Mouse (Mus musculus) limb, embryonic 12.5 days (tissue): Measurements from ENCODE around the gene Slc2a2. TPM values are rescaled to one million over a fixed set of nuclear protein-coding genes. Genes with fewer than 3 reads are reported as not detected.

Experiments used
- ATAC-seq: fragments of 200-750 bp; cut with Nextera tagmentation; 2 replicates; pipeline ENCODE4 v1.8.0; 2017; ENCODE audit warnings: low read depth, moderate TSS enrichment; ENCODE audit not compliant: insufficient number of reproducible peaks, insufficient read depth, low FRiP score, low TSS enrichment
- H3K27ac ChIP-seq: fragments of 300-500 bp; sonication (generic); 2 replicates; pipeline ENCODE4 v1.5.1; 2016; ENCODE audit warnings: mild to moderate bottlenecking, moderate library complexity
- H3K27me3 ChIP-seq: fragments of 300-500 bp; sonication (generic); 2 replicates; pipeline ENCODE4 v1.6.1; 2016; ENCODE audit warnings: mild to moderate bottlenecking, moderate library complexity
- H3K36me3 ChIP-seq: fragments of 300-500 bp; sonication (generic); 2 replicates; pipeline ENCODE4 v1.6.1; 2016; ENCODE audit warnings: mild to moderate bottlenecking, moderate library complexity
- H3K4me1 ChIP-seq: fragments of 300-500 bp; sonication (generic); replicated peaks from 2 replicates; pipeline ENCODE4 v1.6.1; 2016
- H3K4me2 ChIP-seq: fragments of 300-500 bp; sonication (generic); 2 replicates; pipeline ENCODE4 v1.6.1; 2016; ENCODE audit warnings: mild to moderate bottlenecking, moderate library complexity
- H3K4me3 ChIP-seq: fragments of 300-500 bp; sonication (generic); replicated peaks from 2 replicates; pipeline ENCODE4 v1.5.1; 2016; ENCODE audit warnings: mild to moderate bottlenecking
- H3K9ac ChIP-seq: fragments of 300-500 bp; sonication (generic); replicated peaks from 2 replicates; pipeline ENCODE4 v1.6.1; 2016; ENCODE audit warnings: mild to moderate bottlenecking, moderate library complexity
- H3K9me3 ChIP-seq: fragments of 300-500 bp; sonication (generic); 2 replicates; pipeline ENCODE4 v1.6.1; 2016; ENCODE audit warnings: mild to moderate bottlenecking, moderate library complexity
- WGBS: fragments of 180-500 bp; shearing (Covaris S2); methylation state at CpG from one replicate; pipeline ENCODE4 v1.1.7; 2016; 5-methylcytosine and 5-hydroxymethylcytosine counted together
- polyA plus RNA-seq: library from polyadenylated mRNA; unstranded; fragments of >200 nt; fragmentation: Nextera tagmentation; extraction: Ambion mirVana; gene quantifications from 2 replicates; pipeline ENCODE4 v1.2.1, GENCODE M21; 2016

The Slc2a2 gene
- polyA plus RNA-seq, 1 experiment from 2014 or later = not detected

- Histone ChIP-seq H3K27me3 (no peaks in the 10 kb centered on the region), H3K4me3 (no peak overlapping the region), H3K4me1 (no peaks in the 10 kb centered on the region; the same call in 1 of the 2 replicates), H3K27ac (no peak overlapping the region), H3K9me3 (no peaks in the 10 kb centered on the region), H3K36me3 (no peaks in the 10 kb centered on the region), H3K4me2 (no peak overlapping the region), H3K9ac (no peak overlapping the region)
- no peak for ATAC-seq
- WGBS = 74% methylated on average over 4 of the region's 4 CpGs
These were observed 1.9 kb downstream of the Slc2a2 start for GRCm38 (mm10) chr3:28699601-28700000.

- no peak for ATAC-seq
- Histone ChIP-seq H3K4me1 (no peaks in the 10 kb centered on the region; the same call in 1 of the 2 replicates), H3K36me3 (no peaks in the 10 kb centered on the region), H3K9ac (no peak overlapping the region), H3K27ac (no peak overlapping the region), H3K9me3 (no peaks in the 10 kb centered on the region), H3K4me2 (no peak overlapping the region), H3K27me3 (no peaks in the 10 kb centered on the region), H3K4me3 (no peak overlapping the region)
- WGBS = 66% methylated on average over 10 of the region's 10 CpGs
These were observed 7.9 kb downstream of the Slc2a2 start for GRCm38 (mm10) chr3:28705522-28706137.

GRCm38 (mm10) chr3:28706736-28707135 is 9.0 kb downstream of the Slc2a2 start:
- Histone ChIP-seq H3K27ac (no peak overlapping the region), H3K27me3 (no peaks in the 10 kb centered on the region), H3K4me1 (no peaks in the 10 kb centered on the region; the same call in 1 of the 2 replicates), H3K9ac (no peak overlapping the region), H3K36me3 (no peaks in the 10 kb centered on the region), H3K4me2 (no peak overlapping the region), H3K9me3 (no peaks in the 10 kb centered on the region), H3K4me3 (no peak overlapping the region)
- 77% methylated on average over 4 of the region's 4 CpGs for WGBS
- no peak for ATAC-seq

- H3K9ac ChIP-seq = no peak overlapping the region
- WGBS = 74% methylated on average over 1 of the region's 1 CpGs
- H3K9me3 ChIP-seq = no peaks in the 10 kb centered on the region
- no peaks in the 10 kb centered on the region for H3K36me3 ChIP-seq
- no peak overlapping the region for H3K27ac ChIP-seq
- no peak overlapping the region for H3K4me3 ChIP-seq
- H3K27me3 ChIP-seq = no peaks in the 10 kb centered on the region
- H3K4me1 ChIP-seq = no peaks in the 10 kb centered on the region
- H3K4me2 ChIP-seq = no peak overlapping the region
- ATAC-seq = no peak
These were observed 12.0 kb downstream of the Slc2a2 start for GRCm38 (mm10) chr3:28709740-28710139.

- Histone ChIP-seq H3K4me1 (no peaks in the 10 kb centered on the region), H3K9me3 (no peaks in the 10 kb centered on the region), H3K36me3 (no peaks in the 10 kb centered on the region), H3K27me3 (no peaks in the 10 kb centered on the region), H3K4me3 (no peak overlapping the region), H3K27ac (no peak overlapping the region), H3K9ac (no peak overlapping the region), H3K4me2 (no peak overlapping the region)
- ATAC-seq = no peak
- 79% methylated on average over 7 of the region's 7 CpGs for WGBS
These were observed 16.4 kb downstream of the Slc2a2 start for GRCm38 (mm10) chr3:28713913-28714698.

GRCm38 (mm10) chr3:28718521-28718920 is 20.8 kb downstream of the Slc2a2 start:
- no peaks in the 10 kb centered on the region for H3K27me3 ChIP-seq
- H3K36me3 ChIP-seq = no peaks in the 10 kb centered on the region
- 60% methylated on average over 2 of the region's 2 CpGs for WGBS
- no peak for ATAC-seq
- no peak overlapping the region for H3K9ac ChIP-seq
- no peak overlapping the region for H3K4me3 ChIP-seq
- H3K4me1 ChIP-seq = no peaks in the 10 kb centered on the region
- no peaks in the 10 kb centered on the region for H3K9me3 ChIP-seq
- H3K27ac ChIP-seq = no peak overlapping the region
- H3K4me2 ChIP-seq = no peak overlapping the region

GRCm38 (mm10) chr3:28721218-28721617 is 23.5 kb downstream of the Slc2a2 start:
- 87% methylated on average over 5 of the region's 5 CpGs for WGBS
- Histone ChIP-seq H3K36me3 (no peaks in the 10 kb centered on the region), H3K4me3 (no peak overlapping the region), H3K27ac (no peak overlapping the region), H3K9me3 (no peaks in the 10 kb centered on the region), H3K27me3 (no peaks in the 10 kb centered on the region), H3K4me2 (no peak overlapping the region), H3K4me1 (no peaks in the 10 kb centered on the region), H3K9ac (no peak overlapping the region)
- no peak for ATAC-seq

GRCm38 (mm10) chr3:28721838-28722237 is 24.1 kb downstream of the Slc2a2 start:
- no peaks in the 10 kb centered on the region for H3K27me3 ChIP-seq
- no peaks in the 10 kb centered on the region for H3K36me3 ChIP-seq
- no peak overlapping the region for H3K9ac ChIP-seq
- WGBS = 90% methylated on average over 7 of the region's 7 CpGs
- no peaks in the 10 kb centered on the region for H3K9me3 ChIP-seq
- H3K4me3 ChIP-seq = no peak overlapping the region
- ATAC-seq = no peak
- H3K4me2 ChIP-seq = no peak overlapping the region
- no peaks in the 10 kb centered on the region for H3K4me1 ChIP-seq
- no peak overlapping the region for H3K27ac ChIP-seq

GRCm38 (mm10) chr3:28722531-28722930 is 24.8 kb downstream of the Slc2a2 start:
- Histone ChIP-seq H3K36me3 (no peaks in the 10 kb centered on the region), H3K27ac (no peak overlapping the region), H3K9ac (no peak overlapping the region), H3K4me3 (no peak overlapping the region), H3K4me2 (no peak overlapping the region), H3K4me1 (no peaks in the 10 kb centered on the region), H3K9me3 (no peaks in the 10 kb centered on the region), H3K27me3 (no peaks in the 10 kb centered on the region)
- ATAC-seq = no peak

GRCm38 (mm10) chr3:28723534-28723933 is 25.8 kb downstream of the Slc2a2 start:
- H3K27ac ChIP-seq = no peak overlapping the region
- no peak overlapping the region for H3K4me2 ChIP-seq
- no peaks in the 10 kb centered on the region for H3K36me3 ChIP-seq
- no peak overlapping the region for H3K4me3 ChIP-seq
- no peak overlapping the region for H3K9ac ChIP-seq
- 56% methylated on average over 6 of the region's 6 CpGs for WGBS
- H3K9me3 ChIP-seq = no peaks in the 10 kb centered on the region
- ATAC-seq = no peak
- H3K4me1 ChIP-seq = no peaks in the 10 kb centered on the region
- no peaks in the 10 kb centered on the region for H3K27me3 ChIP-seq

- no peak for ATAC-seq
These were observed 27.5 kb downstream of the Slc2a2 start for GRCm38 (mm10) chr3:28725203-28725602.

More at GRCm38 (mm10) chr3:28725203-28725602, 27.5 kb downstream of the Slc2a2 start:
- no peaks in the 10 kb centered on the region for H3K4me1 ChIP-seq
- WGBS = 93% methylated on average over 13 of the region's 13 CpGs
- no peak overlapping the region for H3K27ac ChIP-seq
- no peaks in the 10 kb centered on the region for H3K36me3 ChIP-seq
- no peaks in the 10 kb centered on the region for H3K27me3 ChIP-seq
- H3K4me3 ChIP-seq = no peak overlapping the region
- H3K4me2 ChIP-seq = no peak overlapping the region
- H3K9me3 ChIP-seq = no peaks in the 10 kb centered on the region
- H3K9ac ChIP-seq = no peak overlapping the region
